Mouse (Mus musculus) mature B cell (primary cell): Measurements from ENCODE around the gene Klrb1.
"Not testable (repeated sequence)": the region's sequence is repeated elsewhere in the genome, so short reads cannot be mapped to it uniquely, and the experiment has no call there.

Experiments used
- in situ Hi-C: fragments of 300-500 bp; cut with MboI; formaldehyde crosslinking; loops from 2 replicates; pipeline ENCODE4 v1.14.3; 2019

Klrb1 gene

DNA sequence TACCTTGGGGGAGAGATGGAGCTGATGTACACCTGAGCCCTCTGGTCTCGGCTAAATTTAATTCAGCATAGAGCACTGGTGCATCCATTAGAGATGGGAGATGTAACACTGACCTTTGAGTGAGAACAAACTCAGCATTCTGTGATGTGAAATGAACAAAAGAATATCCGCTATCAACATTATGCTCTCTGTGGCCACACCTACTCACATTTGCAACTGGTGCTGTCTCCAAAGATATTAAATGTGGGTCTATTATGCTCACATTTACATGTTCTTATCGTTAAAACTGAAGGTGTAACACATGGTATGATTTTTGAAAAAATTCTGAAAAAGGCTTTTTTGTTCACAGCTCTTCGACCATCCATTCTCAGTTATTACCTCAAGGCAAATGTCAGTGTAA, at the start of gene Klrb1:
Klrb1 (minus strand) TSS at position 101 of the 400 bp plus-strand sequence.
- in situ Hi-C loops = no loop called here

DNA sequence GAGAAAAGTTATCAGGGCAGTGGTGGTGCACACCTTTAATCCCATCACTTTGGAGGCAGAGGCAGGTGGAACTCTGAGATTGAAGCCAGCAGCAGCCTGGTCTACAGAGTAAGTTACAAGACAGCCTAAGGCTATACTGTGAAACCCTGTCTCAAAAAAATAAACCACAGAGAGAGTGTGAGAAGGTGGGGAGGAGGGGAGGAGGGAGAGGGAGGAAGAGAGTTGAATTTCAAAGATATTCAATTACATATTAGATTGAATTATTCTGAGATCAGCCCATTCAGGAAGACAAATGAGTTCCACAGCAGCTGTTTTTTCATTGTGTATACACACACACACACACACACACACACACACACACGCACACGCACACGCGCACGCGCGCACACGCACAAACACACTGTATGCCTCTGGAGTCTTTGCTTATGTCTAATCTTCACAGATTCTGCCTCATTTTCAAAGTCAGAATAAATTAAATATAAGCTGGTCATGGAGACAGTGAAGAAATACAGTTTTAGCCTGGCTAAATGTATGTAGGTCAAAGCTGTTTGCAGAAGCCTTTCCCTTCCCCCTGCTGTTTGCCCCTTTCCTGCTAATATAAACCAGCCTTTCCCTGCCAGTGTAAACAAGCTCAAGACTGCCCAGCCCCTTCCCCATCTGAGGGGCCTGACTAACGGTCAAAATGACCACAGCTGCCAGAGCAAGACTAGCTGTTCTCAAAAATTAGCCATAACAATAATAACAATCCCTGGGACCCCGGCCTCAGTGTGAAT, 46.8 kb upstream of the Klrb1 start:
- in situ Hi-C loops = loop anchor here (5.0 kb wide), 1 partner anchor 33 kb away; no protein-coding TSS in a partner anchor

DNA sequence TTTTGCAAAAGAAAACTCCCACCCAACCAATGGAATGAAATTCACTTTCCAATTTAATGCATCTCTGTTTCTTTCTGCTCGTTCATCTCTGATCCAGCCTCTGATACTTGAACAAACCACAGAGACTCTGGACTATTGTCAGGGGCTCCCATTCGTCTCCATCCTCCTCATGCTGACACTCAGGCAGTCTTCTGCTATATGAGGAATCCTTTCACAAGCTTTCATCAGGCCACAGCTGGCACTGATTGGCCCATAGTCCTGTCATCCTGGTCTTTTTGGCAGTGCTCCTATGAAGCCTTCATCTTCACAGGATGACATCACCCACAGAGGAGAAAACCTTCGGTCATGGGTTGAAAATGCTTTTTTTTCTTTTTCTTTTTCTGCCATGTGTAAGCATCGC, 45.2 kb upstream of the Klrb1 start:
- in situ Hi-C loops = loop anchor here (5.0 kb wide), 1 partner anchor 34 kb away; no protein-coding TSS in a partner anchor

DNA sequence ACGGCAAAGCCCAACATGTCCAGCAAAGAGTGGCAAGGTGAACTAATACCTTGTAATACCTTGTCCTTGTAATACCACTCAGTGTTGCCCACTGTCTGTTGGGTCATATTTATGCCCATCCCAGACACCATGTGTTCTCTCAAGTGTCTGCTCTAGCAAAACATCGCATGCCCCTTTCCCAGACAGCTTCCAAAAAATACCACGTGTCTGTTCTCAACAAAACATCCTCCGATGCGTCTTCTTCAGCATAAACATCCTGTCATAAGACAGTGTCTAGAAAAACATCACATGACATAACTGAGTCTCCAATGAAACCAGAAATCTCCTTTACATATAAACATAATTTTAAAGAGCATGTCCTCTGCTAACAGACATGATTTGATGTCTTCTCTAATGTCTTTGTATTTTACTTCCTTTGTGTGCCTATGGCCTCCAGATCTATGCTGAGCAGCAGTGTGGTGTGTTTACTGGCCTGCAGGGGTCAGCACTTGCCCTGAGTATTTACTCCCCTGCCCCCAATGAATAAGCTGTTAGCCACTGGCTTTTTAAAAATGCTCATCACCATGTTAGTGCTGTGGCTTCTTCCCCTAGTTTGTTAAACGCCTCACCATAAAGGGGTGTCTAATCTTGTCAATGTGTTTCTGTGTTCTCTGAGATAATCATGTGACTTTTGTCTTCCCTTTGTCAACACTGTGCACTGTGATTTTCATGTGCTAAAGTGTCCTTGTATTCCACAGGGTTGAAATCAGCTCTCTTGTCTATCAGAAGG, 43.8 kb upstream of the Klrb1 start:
- in situ Hi-C loops = loop anchor here (5.0 kb wide), 1 partner anchor 36 kb away; no protein-coding TSS in a partner anchor

DNA sequence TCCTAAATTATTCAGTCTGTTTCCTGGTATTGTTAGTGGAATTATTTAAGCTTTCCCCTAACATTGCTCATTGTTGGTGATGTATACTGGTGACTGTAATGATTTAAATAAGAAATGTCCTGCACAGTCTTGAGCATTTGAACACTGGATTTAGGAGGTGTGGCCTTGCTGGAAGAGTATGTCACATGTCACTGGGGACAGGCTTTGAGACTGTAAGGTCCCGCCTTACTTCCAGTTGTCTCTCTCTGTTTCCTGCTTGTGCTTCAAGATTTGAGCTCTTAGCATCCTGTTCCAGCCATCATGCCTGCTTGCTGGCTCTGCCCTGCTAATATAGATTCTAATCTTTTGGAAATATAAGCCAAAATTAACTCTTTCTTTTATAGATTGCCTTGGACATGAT, 42.4 kb upstream of the Klrb1 start:
- in situ Hi-C loops = loop anchor here (5.0 kb wide), 1 partner anchor 37 kb away; no protein-coding TSS in a partner anchor

DNA sequence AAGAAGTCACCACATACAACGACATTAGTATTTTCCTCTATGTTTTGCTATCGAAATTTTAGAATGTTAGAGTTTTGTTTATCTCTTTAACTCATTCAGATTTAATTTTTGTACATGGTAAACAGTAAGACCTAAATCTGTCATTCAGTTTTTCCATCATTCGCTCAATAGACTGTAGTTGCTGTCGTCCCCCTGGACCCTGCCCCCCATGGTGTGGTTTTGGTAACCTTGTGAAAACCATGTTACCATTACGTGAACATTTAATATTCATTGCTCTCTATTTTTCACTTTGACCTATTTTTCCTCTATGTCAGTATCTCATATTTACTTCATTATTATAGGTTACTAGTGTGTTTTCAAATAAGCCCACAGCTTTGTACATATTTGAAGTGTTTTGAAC, 41.7 kb upstream of the Klrb1 start:
- in situ Hi-C loops = loop anchor here (5.0 kb wide), 1 partner anchor 78 kb away; no protein-coding TSS in a partner anchor

DNA sequence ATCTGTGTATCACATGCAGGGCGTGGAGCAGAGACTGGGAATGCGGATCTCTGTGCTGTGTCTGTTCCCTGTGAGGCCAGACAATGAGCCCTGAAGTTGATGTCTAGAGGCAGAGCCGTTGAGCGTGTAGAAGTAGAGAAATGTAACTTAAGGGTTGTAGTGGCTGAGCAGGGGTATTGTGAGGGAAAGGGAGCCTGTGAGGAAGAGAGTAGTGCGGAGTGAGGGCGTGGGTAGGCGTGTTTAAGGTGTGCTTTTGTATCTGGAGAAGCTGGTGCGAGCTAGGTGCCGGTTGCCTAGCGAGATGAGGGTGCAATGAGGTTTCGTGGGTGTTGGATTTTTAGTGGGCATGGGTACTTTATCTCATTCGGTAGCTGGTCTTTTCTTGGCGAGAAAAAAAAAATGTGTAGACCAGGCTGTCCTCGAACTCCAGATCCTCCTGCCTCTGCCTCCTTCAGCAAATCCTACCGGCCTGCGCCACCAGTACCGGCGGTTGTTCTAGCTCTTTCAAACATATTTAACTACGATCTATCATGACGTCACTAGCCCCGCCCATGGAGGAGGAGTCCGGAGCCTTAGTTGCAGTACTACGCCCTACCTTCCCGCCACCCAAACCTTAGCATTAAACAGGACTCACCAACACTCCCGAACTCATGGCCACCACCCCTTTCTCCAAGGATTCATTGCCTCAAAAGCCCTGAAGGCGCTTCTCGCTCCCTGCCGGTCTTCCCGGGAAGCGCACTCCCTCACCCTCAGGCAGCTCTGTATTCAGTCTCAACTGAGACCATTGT, 41.1 kb upstream of the Klrb1 start:
- in situ Hi-C loops = loop anchor here (5.0 kb wide), 1 partner anchor 78 kb away; no protein-coding TSS in a partner anchor

DNA sequence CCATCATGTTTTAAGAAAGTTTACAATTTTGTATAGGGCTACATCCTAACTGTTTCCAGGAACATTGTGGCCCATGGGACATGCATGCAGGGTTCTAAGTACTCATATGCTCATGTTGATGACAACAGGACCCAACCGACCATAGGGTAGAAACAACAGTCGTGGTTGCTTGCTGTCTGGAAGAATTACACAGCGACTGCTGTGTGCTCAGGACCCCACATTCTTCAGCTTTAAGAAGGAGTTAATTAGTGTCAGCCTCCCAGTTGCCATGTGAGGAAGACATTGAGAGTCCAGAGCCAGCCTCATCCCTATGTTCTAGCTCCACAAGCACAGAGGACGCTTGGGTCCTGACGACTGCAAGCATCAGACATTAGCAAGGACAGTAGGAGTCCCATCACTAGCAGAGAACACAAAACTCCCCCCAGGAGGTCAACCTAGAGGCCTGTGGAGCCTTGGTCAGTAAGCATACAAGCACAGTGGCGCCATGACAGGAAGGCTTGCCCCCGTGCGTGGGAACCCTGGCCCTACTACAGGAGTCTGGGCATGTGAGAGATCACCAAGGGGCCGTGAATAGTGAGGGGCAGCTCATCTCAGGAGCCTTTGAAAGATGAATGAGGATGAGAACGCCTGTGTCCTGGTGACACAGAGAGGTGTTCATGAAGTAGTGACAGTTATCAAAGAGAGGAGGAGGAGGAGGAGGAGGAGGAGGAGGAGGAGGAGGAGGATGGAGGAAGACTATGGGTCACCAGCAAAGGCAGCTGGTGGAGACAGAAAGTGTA, 40.2 kb upstream of the Klrb1 start:
- in situ Hi-C loops = loop anchor here (5.0 kb wide), 1 partner anchor 79 kb away; no protein-coding TSS in a partner anchor

DNA sequence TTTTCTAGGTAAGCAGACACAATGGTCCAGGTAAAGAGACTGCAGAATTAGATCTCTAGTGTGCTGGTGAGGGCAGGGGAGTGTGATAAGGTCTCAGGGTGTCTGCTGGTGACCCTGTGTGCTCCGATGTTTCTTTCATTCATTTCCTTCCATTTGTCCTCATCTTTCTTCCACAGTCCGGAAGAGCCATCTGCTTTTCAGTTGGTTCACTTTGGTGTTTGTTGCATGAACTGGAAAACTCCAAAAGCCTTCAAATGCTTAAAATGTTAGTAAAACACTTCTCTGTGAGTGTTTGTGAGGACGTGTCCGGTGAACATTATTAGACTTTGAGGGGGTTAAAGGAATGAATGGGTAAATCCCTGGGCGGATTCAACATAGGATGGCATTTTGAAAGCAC, 38.3 kb upstream of the Klrb1 start:
- in situ Hi-C loops = loop anchor here (5.0 kb wide), 1 partner anchor 81 kb away; no protein-coding TSS in a partner anchor

DNA sequence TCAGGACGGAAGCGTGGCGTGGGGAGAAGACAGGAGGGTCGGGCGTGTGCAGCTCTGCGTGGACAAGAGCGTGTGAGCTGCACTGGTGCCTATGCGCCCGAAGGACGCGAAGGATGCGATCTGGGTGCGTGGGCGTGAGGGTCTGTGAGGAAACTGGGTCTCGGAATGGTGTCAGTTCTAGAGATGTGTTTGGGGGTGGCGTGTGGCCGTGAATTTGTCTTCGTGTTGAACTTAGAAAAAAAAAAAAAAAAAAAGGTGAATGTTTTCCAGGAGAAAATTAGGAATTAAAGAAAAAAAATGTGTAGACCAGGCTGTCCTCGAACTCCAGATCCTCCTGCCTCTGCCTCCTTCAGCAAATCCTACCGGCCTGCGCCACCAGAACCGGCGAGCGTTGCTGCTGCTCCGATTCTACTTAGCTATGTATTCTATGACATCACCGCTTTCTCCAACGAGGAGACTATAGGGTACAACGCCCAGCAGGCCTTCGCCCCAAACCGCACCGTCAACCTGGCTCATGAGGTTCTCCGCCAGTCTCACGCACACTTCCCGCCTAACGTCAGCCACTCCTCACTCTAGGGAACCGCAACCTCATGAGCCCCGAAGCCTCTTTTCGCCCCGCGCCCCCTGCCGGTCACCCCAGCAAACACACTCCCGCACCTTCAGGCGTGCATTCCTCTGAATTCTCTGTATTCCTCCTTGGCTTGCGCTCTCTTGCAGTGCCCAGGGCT, 37.7 kb upstream of the Klrb1 start:
- in situ Hi-C loops = loop anchor here (5.0 kb wide), 1 partner anchor 82 kb away; no protein-coding TSS in a partner anchor

DNA sequence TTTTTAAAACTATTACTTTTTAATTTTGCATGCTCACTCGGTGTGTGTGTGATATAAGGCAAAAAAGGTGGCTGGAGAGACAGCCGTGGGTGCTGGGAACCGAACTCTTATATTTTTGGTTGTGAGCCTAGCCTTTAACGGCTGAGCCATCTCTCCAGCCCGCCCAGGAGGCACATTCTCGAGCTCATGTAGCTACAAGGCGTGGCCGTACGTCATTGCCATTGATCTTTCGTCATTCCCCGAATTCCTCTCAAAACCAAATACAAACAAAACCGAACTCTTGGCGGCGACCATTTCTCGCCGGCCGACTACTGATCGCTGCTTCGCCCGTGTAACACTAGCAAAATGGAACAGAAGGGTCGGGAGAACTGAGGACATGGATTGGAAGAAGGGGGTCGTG, 37.2 kb upstream of the Klrb1 start:
- in situ Hi-C loops = loop anchor here (5.0 kb wide), 1 partner anchor 82 kb away; no protein-coding TSS in a partner anchor

DNA sequence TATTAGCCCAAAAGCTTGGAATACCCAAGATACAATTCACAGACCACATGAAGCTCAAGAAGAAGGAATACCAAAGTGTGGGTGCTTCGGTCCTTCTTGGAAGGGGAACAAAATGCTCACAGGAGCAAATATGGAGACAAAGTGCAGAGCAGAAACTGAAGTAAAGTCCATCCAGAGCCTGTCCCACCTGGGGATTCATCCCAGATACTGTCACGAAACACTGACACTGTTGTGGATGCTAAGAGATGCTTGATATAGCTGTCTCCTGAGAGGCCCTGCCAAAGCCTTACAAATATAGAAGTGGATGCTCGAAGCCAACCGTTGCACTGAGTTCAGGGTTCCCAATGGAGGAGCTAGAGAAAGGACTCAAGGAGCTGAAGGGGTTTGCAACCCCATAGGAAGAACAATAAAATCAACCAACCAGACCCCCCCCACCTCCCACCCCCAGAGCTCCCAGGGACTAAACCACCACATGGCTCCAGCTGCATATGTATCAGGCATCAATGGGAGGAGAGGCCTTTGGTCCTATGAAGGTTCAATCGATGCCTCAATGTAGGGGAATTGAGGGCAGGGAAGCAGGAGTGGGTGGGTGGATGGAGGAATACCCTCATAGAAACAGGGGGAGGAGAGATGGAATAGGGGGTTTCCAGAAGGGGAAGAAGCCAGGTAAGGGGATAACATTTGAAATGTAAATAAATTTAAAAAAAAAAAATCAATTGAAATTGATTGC, 36.5 kb upstream of the Klrb1 start:
- in situ Hi-C loops = no loop called here

DNA sequence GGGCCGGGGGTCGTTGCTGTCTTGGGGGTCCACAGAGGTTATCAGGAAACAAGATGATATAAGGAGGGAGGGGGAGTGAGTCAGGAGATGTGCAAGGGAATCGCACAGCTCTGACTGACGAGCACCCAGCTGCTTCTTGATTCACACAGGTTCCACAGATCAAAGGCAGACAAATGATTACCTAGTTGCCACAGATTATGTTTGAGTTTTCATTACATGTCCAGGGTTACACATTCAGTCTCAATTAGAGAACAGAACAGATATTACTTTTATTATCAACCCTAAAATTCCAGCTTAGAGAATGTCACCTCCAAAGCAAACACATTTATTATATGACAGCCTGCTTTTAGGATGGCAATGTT, 32.5 kb upstream of the Klrb1 start:
- in situ Hi-C loops = not testable (repeated sequence)

DNA sequence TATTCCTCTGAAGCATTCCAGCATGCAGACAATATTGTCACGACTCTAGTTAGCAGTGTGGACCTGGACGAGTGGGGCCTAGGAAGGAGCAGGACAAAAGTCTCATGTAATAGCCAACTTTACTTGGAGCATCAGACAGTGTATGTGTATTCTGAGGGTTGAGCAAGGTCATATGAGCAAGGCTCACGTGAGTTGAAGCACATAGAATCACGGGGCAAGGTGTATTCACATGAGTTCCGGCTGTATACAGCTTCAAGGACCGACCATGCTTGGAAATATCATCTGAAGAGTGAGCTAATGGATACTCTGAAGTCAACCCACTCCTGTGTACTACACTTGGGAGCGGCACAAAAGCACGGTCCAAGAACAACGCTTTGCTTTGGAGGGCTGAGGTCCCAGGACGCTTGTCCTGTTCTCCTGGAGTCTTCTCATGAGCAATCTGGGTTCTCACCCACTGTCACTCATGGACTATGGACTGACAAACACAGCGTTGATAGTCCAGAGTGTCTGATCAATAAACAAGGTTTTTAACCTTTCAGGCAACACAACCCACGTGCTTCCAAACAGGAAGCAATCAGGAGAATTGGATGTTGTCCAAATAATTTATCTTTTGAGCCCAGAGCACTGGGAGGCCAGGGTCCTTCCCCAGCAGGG, 32.0 kb upstream of the Klrb1 start:
- in situ Hi-C loops = loop anchor here (5.0 kb wide), 1 partner anchor 153 kb away; no protein-coding TSS in a partner anchor

DNA sequence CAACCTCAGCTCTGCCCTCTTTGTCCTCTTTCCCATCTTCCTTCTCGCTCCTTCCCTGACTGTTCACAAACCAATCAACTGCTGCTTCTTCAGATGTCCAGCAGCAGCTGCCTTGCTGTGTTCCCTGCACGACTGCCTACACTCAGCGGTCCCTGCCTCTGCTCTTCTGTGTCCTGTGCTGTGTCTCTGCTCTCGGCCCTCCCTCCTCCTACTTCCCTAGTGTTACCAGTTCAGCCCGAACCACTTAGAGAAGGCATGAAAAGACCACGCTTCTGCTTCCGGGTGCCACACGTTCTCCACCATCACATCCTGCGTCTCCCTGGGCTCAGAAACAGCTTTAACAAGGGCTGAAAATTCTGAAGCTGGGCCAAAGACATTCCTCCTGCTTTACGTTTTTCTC, 31.4 kb upstream of the Klrb1 start:
- in situ Hi-C loops = loop anchor here (5.0 kb wide), 1 partner anchor 152 kb away; no protein-coding TSS in a partner anchor

DNA sequence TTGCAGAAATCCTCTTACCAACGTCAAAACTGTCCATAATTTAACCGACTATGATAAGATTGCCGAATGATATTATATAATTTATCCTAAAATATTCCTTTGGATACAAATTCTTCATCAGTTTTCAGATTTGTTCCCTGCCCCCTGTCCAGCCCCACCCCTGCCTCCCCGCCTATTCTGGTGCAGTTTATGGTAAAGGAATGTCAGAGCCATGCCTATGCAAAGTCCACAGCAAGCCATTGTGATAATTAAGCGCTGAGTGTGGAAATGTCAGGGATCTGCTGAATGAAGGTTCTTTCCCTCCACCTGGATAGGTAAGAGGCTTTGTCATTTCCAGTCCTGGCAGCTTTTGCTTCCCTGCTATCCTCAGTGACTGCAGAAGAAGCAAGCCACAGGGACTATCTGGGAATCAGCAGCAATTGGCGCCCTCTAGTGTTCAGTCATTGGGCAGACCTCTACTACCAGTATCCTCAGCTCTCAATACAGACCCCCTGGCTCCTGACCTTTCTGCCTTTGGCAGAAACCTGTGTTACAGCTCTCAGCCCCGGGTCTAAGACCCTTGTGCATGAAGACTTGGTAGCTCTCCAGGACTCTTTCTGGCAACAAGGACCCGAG, 30.9 kb upstream of the Klrb1 start:
- in situ Hi-C loops = loop anchor here (5.0 kb wide), 1 partner anchor 151 kb away; no protein-coding TSS in a partner anchor

DNA sequence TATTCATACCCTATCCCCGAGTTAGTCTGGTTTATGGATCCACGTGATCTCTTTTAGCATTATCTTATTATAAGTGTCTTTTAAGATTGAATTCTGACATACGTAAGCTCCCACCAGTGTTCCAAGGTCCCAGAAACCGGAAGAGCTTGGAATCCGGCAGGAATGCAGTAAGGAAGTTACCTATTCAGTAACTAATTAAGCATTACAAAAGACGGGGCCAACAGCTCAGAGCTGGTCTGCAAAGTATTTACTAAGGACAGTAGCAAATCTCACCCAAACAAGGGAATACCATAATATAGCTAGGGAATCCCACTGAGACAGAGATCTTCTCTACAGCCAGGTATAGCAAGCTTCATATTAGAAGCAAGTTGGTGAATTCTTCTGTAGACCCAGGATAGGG, 24.1 kb upstream of the Klrb1 start:
- in situ Hi-C loops = not testable (repeated sequence)

DNA sequence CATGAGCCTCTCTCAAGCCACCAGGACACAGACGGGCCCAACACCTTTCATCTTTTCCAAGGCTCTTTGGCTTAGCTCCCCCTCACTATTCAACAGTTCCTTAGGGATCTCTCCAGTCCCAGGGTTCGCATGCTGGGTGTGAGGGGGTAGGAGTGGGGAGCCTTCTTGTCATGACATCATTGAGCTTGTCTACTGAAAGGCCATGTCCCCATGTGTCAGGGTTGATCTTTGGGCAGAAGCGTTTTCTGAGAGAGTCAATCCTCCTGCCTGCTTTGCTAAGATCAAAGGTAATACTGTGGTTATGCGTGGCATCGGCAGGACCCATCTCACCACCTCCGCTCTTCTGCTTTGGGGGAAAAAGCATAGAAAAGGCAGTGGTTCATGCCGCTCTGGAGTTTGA, 14.6 kb upstream of the Klrb1 start:
- in situ Hi-C loops = no loop called here
